Mouse (Mus musculus): Measurements from ENCODE around the gene Tgfb3.

Gene Tgfb3

GRCm38 (mm10) chr12:86079202-86079667, 394 bp upstream of the Tgfb3 start:
- peak; percentile 82 for DNase-seq (ENCODE audit: low read depth)

GRCm38 (mm10) chr12:86078176-86078552, 677 bp downstream of the Tgfb3 start:
- DNase-seq (ENCODE audit: low read depth): no peak

DNA sequence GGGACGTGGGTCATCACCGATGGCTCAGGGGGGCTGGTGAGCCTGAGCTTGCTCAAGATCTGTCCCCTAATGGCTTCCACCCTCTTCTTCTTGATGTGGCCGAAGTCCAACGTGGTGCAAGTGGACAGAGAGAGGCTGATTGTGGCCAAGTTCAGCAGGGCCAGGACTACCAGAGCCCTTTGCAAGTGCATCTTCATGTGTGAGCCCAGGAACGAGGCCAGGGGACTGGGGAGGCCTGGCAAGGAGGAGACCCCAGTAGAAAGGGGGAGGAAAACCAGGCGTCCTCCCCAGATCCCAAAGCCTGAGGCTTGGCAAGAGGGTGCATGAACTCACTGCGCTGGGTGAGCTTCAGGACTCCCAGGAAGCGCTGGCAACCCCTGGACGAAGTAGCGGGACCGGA, 1.1 kb downstream of the Tgfb3 start:
- no peak for DNase-seq (ENCODE audit: low read depth)

- no peak for DNase-seq (ENCODE audit: low read depth)
These were observed 1.5 kb downstream of the Tgfb3 start for GRCm38 (mm10) chr12:86077322-86077721.

DNA sequence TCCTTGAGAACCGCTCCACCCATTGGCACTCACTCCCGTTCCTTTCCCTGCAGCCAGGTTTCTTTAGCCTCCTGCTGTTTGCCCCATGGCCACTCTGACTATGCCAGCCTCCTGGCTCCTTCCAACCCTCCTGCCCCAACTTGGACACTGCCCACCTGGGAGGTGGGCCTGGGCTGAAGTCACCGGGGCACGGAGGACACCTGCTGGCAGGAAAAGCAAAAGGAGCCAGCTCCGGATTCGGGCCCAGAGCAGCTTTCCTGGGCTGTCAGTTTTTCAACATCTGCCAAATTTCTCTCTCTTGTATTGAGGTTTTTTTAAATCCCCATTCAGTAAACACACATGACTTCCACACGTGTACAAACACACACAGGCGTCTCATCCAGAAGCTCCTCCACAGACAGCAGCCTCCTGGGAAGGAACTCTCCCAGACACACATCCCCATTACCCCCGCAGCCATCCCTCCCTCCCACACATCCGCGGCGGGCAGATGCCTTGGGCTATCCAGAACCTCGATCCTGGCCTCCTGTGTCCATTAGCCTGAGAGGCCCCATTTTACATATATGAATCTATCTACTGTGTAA, 2.4 kb downstream of the Tgfb3 start:
- DNase-seq (ENCODE audit: low read depth): peak; percentile 47

- no peak for DNase-seq (ENCODE audit: low read depth)
These were observed 3.5 kb downstream of the Tgfb3 start for GRCm38 (mm10) chr12:86075358-86075757.

GRCm38 (mm10) chr12:86074681-86075080, 4.2 kb downstream of the Tgfb3 start:
- DNase-seq (ENCODE audit: low read depth): no peak

- DNase-seq (ENCODE audit: low read depth): no peak
These were observed 7.4 kb downstream of the Tgfb3 start for GRCm38 (mm10) chr12:86071432-86071831.

- no peak for DNase-seq (ENCODE audit: low read depth)
These were observed 14.0 kb downstream of the Tgfb3 start for GRCm38 (mm10) chr12:86064796-86065195.

DNA sequence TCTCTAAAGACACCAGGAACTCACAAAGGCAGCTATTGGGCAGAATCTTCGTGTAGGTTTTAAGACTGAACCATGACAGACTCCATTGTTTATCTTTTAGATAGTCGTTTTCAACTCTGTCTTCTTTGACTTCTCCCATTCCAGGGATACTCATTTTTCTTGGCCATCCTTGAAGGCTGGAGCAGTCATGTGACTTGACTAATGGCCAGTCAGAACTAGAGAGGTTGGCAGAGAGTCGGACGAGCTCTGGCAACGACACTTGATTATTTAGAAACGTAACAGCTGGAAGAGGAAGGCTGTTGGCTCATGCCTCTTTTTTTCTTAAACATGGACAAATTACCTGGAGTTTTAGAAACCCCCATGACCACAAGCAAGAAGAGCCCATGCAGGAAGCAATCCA, 19.5 kb downstream of the Tgfb3 start:
- DNase-seq (ENCODE audit: low read depth): no peak

DNA sequence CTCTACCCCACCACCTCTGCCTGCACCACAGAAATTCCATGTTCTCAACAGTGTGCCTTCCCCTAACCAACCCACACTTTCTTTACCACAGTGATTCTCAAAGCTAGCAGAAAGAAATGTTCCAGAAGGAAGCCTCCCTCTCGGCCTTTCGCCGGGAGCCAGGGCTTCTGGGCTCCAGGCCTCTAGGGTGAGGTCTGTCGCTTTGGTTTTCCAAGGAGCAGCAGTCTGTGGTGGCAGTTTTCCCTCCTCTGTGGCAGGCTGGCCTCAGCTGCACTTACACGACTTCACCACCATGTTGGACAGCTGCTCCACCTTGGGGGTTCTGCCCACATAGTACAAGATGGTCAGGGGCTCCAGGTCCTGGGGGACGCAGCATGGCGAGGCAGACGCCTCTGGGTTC, 21.3 kb downstream of the Tgfb3 start:
- DNase-seq (ENCODE audit: low read depth): no peak

- no peak for DNase-seq (ENCODE audit: low read depth)
These were observed 21.9 kb downstream of the Tgfb3 start for GRCm38 (mm10) chr12:86056976-86057375.

- DNase-seq (ENCODE audit: low read depth): no peak
These were observed 23.5 kb downstream of the Tgfb3 start for GRCm38 (mm10) chr12:86055306-86055705.

DNA sequence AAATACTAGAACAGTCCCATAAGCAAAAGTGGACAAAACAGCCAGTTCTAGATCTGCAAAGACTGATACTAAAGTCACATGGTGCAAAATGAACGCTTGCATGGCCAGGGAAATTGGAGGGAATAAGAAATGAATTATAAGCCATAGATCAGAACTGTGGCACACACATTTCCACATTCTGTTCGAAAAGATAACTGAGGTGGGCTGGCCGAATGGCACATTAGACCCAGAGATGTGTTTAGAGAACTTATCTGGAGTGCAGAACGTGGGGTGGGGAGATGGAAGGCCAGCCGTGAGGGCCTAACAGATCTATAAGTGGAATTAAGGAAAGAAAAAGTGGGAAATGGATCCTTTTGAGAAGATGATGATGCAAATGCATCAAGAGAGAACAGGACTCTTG, 27.4 kb downstream of the Tgfb3 start:
- no peak for DNase-seq (ENCODE audit: low read depth)

- no peak for DNase-seq (ENCODE audit: low read depth)
These were observed 29.0 kb downstream of the Tgfb3 start for GRCm38 (mm10) chr12:86049813-86050212.

- DNase-seq (ENCODE audit: low read depth): no peak
These were observed 31.5 kb downstream of the Tgfb3 start for GRCm38 (mm10) chr12:86047376-86047775.

- no peak for DNase-seq (ENCODE audit: low read depth)
These were observed 32.1 kb downstream of the Tgfb3 start for GRCm38 (mm10) chr12:86046776-86047175.

DNA sequence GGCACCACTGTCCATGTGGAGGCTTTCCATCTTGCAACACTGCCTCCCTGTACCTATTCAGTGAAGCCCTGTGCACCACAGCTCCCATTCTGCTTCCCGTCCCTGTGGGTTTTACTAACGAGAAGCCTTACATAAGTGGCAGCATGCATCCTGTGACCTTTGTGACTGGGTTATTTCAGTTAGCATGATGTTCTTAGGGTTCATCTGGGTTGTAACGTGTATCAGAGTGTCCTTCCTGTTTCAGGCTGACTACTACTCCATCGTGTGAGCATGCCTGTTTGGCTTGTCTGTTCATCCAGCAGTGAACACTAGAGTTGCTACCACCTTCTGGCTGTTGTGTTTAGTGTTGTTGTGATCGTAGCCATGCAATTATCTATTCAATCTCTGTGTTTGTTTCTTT, 32.7 kb downstream of the Tgfb3 start:
- no peak for DNase-seq (ENCODE audit: low read depth)

DNA sequence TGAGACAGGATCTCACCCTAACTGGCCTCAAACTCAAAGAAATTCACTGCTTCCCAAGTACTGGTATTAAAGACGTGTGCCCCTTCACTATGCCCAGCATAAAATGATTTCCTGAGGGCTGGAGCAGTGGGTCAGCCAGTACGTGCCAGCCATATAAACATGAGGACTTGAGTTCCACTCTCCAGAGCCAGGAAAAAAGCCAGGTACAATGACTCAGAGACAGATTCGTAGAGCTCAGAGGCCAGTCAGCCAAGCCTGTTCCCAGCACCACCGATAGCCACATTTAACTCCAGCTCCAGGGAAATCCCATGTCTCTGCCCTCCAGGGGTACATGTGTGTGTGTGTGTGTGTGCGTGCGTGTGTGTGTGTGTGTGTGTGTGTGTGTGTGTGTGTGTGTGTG, 39.1 kb downstream of the Tgfb3 start:
- no peak for DNase-seq (ENCODE audit: low read depth)

- DNase-seq (ENCODE audit: low read depth): no peak
These were observed 39.8 kb downstream of the Tgfb3 start for GRCm38 (mm10) chr12:86039078-86039477.

GRCm38 (mm10) chr12:86037235-86037921, 41.5 kb downstream of the Tgfb3 start:
- DNase-seq (ENCODE audit: low read depth): no peak

DNA sequence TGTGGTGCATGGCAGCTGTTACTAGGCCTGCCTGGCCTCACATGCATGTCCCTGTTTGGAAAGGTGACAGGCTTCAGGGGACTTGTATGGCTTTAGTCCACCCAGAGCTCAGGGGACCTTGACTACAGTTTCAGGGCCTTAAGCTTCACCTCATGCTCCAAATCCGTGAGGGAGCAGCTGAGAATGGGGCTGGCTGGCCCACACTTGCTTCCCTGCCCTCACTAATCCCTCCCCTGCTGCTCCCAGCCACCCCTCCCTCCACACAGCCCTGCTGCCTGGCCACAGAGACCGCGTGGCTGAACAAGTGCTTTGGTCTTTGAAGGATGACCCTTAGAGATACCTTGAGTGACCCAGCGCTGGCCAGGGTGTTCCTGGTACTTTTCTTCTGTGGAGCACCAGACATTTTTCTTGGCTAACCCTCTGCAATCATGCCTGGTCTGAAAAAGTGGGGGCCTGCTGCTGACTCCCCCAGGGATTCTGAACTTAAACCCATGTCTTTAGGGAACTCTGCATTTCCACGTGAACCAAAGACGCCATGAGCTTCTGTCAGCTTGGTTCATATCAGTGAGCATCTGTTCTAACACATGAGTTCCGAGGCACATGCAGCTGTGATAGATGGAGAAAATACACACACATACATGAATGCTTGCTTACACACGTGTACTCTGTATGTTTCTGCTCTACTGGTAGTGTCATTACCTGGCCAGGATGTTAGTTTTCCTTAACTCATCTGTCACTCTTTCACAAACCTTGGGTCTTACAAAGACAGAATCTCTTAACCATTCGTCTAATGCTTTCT, 42.3 kb downstream of the Tgfb3 start:
- DNase-seq (ENCODE audit: low read depth): no peak

- no peak for DNase-seq (ENCODE audit: low read depth)
These were observed 43.3 kb downstream of the Tgfb3 start for GRCm38 (mm10) chr12:86035586-86035985.
